Mouse (Mus musculus): ENCODE measurements around the gene Slc25a22.

GRCm38 (mm10) chr7:141381068-141381835 is 56.4 kb downstream of the Slc25a22 start:
- TF ChIP-seq CTCF (IDR thresholded peaks at IDR 0.05; ENCODE audit: low read depth): no peak
- no peak for TF ChIP-seq EP300 (IDR thresholded peaks at IDR 0.05; ENCODE audit: low read depth)

All from liver, embryonic 14.5 days (tissue).